Mouse (Mus musculus) heart, adult 9 months (tissue): ENCODE results near the gene Hcn2.
"Not testable (repeated sequence)": the region's sequence is repeated elsewhere in the genome, so short reads cannot be mapped to it uniquely, and the experiment has no call there.

Experiments used
- DNase-seq, 2 experiments: peaks; one replicate each; pipeline ENCODE4 v3.0.0; 2022; ENCODE audit warnings: low spot score in 2 of 2

The Hcn2 gene

DNA sequence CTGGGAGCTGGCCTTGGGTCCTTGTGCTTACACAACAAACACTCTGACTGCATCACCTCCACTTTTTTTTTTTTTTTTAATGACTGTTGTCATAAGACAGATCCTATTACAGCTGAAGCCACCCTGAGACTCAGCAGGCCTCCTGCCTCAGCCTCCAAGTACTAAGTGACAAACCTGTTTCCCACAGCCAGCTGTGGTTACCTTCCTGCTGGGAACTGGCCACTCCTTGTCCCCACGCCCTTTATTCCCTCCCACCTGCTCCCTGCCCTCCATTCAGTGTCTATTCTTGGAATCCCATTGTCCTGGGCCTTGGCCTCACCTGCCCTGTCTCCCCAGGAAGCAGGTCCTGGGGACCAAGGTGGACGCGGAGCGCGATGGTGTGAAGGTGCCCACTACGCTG, 28.9 kb upstream of the Hcn2 start:
- DNase-seq, result no peak

DNA sequence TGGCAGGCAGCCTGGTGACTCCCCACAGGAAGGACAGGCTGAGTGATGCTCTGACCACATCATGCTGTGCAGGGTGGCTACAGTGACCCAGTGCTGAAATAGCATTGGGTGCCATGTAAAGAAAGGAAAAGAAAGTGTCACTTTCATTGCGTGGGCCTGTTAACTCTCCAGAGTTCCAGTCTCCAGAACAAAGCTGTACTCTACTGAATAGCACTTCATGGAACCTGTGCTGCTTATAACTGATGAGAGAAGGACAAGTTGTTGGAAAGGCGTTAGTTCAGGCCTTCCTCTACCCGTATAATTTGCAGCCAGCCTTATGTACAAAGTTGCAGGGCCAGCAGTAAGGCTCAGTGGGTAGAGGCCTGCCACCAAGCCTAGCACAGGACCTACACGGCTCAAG, 27.7 kb upstream of the Hcn2 start, which contains the start of gene Gzmm:
Gene Gzmm, plus strand, starts transcription at position 301 of the 400 bp plus-strand sequence.
- no peak for DNase-seq

DNA sequence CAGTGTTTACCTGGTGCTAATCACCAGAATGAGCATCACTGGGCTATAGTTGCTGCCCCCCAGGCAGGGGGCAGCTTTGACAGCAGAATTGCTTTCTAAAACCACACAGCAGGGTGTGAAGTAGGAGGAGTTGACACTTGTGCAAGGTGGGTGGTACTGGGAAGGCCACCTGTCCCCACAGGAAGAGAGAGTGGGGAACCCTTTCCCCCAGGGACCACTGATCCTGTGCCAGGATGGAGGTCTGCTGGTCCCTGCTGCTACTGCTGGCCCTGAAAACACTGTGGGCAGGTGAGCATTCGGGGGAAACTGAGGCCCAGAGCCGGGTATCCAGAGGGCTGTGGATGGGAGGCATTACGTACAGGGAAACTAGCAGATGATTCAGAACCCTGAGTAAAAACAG, 27.3 kb upstream of the Hcn2 start:
- DNase-seq, result no peak

DNA sequence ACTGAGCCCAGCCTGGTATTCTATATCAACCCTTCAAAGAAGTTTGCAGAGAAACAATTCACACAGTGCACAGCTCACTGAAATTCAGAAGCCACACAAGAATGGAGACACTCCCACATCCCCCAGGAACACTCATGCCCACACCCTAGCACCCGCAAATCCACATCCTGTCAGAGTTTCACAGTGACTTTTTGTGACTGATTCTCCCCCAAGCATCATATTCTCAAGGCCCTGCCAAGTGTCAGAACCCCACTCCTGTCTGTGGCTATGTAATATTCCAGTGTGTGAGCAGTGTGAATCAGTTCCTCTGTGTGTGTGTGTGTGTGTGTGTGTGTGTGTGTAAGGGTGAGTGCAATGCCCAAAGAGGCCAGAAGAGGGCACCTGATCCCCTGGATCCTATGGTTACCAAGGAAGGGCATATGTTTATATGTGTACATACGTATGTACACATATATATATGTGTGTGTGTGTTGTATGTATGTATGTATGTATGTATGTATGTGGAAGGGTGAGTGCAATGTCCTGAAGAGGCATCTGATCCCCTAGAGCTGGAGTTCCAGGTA, 24.4 kb upstream of the Hcn2 start:
- DNase-seq, result no peak

DNA sequence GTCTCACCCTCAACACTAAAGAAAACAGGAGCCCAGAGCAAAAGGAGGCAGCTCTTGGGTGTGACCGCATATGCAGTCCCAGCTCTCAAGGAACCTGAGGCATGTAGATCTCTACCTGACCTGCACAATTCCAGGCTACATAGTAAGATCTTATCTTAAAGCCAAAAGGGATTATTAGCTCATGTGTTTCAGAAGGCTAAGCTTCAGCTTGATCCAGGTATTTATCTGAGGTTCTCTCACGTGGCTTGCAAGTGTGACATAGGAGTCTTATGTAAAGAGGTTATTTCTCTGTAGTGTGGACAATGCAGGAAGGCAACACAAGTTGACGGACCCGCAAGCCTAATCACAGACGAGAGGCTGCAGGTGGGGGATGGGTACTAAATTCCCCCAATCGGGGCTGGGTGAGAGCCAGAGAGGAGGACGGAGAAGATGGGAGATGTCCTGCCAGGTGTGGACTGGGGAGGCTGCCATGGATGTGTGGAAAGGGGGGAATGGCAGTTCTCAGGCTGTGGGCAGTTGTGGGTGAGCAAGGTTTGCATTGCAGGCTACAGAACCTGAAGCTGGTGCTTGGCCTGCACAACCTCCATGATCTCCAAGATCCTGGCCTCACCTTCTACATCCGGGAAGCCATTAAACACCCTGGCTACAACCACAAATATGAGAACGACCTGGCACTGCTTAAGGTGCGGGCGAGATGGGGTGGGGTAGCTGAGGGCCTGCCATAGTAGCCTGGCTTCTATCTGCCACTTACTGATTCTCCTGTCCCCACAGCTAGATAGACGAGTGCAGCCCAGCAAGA, 22.7 kb upstream of the Hcn2 start:
- DNase-seq, result no peak

DNA sequence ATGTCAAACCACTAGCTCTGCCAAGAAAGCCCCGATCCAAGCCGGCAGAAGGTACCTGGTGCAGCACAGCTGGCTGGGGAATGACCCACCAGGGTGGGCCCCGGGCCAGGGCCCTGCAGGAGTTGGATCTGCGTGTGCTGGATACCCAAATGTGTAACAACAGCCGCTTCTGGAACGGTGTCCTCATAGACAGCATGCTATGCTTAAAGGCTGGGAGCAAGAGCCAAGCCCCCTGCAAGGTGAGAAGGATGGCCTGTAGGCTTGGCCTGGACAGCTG, 22.1 kb upstream of the Hcn2 start:
- DNase-seq, result no peak

DNA sequence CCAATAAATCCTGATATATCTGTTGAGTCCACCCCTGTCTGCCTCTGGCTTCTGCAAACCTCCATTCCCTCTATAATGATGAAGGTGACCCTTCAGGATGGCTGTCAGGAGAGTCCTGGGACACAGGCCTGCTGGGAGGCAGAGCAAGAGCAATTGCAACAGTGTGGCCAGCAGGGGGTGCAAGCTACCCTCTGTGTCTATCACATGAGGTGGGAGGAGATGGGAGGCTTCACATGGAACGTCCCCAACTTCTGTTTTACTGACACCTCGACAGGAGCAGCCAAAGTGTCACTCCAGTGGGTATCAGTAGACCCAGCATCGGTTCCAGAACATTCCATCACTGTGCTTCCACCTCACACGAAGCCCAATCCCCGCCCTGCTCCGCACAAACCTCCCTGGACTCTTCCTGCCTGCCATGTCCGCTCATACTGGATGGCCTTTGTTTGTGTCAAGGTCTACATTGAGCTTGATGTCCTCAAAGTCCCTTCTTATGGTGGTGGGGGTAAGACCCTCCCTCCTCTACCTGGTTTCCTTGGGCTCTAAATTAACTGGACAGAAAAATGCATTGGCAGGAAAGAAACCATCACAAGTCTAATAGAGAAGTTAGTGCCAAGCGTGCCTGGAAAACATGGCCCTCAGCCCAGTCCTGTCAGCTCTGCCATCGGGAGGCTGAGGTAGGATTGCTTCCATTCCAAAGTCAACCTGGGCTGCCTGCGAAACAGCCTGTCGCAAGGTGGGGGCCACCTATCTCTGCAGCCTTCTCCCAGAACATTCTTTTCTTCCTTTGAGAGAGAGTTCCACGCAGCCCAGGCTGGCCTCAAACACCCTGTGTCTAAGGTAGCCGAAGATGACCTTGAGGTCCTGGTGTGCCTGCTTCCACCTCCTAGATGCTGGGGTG, 21.0 kb upstream of the Hcn2 start:
- peak; percentile 84 to 85 for DNase-seq

DNA sequence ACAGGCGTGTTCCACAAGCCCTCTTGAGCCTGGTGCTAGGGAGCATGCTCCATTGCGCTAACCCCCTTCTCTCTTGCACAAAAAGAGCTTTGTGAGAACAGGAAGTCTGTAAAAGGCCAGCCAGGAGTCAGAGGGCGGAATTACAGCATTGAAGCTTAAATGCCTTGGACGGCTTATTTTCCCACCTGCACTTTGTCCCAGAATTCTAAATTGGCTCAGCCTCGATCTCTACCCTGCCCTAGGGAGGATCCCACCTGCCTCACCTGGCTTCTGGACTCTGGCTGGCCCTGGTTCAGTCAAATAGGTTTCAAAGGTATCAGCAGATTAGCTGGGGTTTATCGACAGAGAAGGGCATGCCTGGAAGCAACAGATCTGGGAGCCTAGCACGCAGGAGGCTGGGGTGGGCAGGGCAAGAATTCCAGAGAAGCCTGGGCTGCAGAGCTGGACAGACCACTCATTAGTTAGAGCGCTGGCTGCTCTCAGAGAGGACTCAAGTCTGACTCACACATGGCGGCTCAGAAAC, 20.2 kb upstream of the Hcn2 start:
- DNase-seq, result peak in 1 of 2 experiments; percentile 55

DNA sequence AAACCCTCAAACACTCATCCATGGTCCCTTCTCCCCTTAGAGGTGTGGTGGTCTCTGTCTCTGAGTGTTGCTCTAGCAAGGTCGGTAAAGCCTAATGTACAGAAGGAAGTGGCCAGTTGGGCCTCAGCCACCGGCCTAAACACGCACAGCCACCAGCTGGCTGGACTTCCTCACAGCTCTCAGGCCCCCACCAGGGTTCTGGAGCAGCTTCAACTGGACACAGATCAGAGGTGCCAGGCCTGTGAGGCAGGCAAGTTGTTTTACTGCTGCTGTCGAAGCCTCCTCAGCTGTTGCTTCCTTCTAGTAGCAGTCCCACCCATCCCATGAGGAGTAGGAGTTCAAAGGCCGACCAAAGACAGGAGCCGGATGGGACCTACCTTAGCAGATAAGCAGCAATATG, 18.5 kb upstream of the Hcn2 start:
- DNase-seq, result no peak

DNA sequence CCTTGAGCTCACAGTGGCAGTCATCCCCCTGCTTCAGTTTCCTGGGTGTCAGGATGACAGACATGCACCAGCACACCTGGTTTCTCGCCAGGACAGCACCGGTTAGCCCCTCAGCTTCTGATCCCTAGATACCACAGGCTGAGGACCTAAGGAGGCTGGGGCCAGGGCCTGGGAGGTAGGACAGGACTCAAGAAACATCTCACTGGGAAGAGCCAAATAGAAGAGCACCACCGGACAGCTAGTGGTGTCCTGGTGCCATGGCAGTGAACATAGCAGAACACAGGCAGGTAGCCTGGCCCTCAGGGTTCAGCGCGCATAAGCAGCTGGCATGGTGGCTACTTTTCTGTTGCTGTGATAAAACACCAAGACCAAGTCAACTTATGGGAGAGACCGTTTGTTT, 18.0 kb upstream of the Hcn2 start:
- no peak for DNase-seq

DNA sequence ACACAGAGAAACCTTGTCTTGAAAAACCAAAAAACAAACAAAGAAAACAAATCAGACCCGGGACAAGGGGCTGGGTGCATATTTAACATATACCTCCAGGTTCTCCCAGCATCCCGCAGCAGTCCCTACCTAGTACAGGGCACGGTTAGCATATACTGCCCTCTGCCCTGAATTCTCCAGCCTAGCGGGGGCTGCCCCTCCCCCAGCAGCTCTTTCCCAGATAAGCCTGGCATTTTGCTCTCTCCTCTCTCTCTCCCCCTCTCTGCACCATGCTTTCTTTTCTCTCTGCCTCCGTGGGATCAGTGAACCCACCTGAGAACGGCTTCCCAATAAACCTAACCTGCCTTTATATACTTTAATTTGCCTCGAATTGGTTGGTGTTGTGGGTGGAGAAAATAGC, 15.8 kb upstream of the Hcn2 start:
- DNase-seq, result no peak

DNA sequence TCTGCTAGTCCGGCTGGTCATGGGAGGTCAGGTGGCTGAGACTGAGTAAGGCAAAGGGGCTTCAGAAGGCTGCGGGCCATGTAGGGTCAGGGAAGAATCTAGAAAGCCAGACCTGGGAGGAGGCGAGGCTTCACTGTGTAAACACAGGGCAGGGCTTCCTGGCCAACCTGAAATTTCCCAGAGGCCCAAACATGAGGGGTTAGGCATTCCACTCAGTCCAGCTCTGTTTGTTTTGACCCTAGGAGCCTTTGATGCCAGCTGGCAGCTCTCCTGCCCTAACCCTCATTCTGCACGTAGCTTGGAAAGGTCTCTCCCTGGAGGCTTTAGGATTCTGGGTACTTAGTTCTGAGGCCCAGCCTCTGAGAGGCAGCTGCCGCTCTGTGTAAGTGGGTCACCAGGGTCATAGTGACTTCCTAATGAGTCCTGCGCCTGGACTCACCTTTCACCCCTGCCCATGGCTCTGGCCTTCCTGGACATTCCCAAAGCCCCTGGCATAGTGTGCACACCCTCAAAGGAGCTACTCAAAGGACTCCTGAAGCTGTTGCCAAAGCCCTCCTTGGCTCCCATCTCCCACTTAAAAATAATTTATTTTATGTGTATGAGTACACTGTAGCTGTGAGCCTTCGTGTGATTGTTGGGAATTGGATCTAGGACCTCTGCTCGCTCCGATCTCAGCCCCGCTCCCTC, 14.8 kb upstream of the Hcn2 start:
- DNase-seq, result peak; percentile 87 to 89

DNA sequence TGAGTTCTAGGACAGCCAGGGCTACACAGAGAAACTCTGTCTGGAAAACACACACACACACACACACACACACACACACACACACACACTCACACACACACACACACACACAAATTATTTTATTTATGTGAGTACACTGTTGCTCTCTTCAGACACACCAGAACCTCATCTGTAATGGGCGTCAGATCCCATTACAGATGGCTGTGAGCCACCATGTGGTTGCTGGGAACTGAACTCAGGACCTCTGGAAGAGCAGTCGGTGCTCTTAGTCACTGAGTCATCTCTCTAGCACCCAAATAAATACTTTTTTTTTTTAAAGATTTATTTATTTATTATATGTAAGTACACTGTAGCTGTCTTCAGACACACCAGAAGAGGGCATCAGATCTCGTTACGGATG, 13.5 kb upstream of the Hcn2 start:
- not testable (repeated sequence) for DNase-seq

DNA sequence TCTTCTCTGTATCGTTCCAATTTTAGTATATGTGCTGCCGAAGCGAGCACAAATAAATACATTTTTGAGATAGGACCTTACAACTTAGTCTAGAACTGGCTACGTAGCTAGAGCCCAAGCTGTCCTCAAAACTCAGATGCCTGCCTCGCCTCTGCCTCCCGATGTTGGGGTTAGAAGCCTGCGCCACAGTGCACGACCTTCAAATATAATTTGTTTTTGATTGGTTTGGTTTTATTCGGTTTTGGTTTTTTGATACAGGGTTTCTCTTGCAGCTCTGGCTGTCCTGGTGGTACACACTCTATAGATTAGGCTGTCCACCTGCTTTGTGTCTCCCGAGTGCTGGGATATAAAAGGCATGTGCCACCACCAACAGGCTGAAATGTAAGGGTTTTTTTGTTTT, 12.9 kb upstream of the Hcn2 start:
- DNase-seq, result no peak

DNA sequence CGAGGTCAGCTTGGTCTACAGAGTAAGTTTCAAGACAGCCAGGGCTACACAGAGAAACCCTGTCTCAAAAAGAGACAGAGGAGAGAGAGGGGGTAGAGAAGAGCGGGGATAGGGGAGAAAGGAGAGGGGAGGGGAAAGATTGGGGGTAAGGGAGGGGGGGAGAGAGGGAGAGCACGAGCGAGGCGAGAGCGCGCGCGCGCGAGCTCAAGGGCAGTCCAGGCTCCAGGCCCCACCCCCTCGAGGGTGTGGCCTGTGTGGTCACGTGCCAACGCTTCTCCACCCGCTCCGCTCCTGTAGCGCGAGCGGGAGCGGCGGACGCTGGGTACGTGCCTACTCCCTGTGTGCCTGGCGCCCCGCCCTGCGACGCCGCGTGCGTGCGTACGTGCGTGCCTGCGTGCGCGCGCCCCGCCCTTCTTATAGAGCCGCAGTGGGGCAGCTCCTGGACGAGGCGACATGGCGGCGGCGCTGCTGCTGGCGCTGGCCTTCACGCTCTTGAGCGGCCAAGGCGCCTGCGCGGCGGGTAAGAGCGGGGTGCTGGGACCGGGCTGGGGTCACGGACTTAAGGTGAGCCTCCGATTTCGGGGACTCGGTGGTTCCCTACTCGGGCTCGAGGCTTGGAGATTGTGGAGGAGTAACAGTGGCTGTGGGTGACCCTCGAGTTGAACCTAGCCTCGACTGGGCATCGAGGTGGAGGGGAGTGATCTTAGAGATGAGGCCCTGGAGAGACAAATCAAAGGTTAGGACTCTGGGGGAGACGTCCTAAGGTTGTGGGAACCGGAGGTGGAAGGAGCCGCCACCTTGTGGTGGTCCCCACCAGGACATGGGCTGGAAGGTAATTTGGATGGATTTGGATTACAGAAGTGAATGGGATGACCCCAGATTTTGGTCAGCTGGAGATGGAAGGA, 12.1 kb upstream of the Hcn2 start, which contains the start of gene Bsg:
Gene Bsg, plus strand, starts transcription at position 427 of the 905 bp plus-strand sequence.
- peak; percentile 99 for DNase-seq

DNA sequence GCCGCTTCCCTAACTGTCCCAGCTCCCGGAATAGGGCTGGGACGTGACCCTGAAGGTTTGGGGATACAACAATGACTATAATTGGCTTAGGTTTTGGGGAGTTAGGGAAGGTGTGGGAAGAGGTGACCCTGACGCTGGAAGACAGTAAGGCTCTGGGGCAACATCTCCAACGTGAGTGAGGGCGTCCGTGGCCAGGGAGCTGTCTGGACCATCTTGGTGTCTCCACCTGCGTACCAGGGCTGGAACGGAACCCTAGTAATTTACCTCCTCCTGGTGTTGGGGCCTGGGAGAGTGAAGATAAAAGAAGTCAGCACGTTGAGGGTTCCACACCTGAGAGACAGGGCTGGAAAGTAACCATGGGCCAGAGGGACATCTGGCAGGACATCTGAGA, 11.5 kb upstream of the Hcn2 start:
- no peak for DNase-seq

DNA sequence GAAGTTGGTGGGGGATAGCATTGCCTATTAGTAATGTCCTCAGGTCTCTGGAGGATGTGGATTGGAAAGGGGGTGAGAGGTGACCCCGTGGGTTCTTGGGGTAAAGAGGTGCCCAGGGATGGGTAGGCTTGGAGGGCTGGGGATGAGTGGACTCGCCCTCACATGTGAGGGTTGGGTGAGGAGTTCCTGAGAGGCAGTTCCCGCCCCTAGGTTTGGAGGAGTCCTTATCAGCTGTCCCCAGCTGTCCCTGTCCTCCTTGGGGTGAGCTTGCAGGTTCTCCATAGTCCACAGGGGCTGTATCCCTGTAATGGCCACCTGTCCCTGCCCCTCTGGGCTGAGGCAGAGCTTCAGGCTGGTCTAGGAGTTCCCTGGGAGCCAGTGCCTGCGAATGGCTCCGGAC, 10.5 kb upstream of the Hcn2 start:
- DNase-seq, result no peak

DNA sequence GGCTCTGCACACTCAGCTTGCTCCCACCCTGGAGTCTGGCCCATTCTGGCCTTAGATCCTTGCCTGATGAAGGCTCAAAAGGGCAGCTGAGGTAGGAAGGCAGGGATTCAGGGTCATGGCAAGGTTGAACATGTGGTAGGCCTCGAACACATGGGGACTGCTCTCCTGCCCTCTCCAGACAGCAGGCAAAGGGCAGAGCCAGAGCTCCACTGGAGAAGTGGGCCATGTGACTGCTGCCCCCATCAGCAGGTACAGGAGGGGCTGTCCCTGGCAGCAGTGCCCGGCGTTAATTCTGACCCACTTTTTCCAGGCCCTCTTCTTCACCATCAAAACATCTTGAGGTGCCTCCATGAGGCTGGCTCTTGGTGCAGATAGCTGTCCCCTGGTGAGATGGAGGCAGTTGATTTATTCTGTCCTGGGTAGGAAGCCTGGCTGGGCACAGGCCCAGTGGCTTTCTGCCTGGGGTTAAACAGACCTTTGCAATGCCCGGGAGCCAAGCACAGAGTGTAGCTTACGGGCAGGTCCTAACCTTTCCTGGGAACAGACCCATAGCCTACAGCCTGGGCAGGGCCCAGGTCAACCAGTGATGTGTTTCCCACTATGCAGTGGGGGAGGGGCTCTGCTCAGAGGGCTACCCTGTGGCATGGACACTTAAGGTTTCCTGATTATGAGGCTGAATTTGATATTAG, 9.9 kb upstream of the Hcn2 start:
- no peak for DNase-seq

DNA sequence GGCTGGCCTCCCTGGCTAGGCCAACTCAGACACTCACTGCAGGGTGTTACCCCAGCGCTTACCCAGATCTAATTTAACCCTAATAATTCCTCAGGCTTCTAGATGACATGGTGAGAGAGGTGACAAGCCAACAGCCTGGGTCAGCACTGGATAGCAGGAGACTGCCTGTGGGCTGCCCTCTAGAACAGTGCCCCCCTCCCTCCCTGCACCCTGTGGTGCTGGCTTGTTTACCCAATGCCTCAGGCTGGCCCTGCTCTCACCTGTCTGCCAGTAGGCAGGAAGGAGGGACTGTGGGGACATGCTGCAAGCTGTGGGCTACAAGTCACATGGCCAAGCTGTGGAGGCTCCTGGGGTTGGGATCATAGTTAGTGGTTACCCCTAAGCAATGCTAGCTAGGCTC, 9.3 kb upstream of the Hcn2 start:
- DNase-seq, result no peak

DNA sequence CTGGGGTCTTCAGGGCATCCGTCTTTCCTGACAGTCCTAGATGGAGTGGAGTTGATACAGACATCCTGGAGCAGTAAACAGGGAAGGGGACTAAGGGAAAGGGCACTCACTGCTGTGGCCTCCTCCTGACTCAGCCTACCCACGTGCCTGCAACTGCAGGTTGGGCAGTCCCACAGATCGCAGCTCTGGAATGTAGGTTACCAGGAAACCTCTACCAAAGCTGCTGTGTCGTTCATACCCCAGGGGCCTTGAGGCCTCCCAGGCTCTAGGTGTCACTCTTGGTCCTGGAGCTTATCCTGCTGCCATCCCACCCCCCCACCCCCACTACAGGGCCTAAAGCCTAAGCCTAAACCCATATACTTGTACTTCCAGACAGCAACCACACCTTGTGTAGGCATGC, 8.7 kb upstream of the Hcn2 start:
- DNase-seq, result no peak
